Comparison of ENCODE assay signal across 7 mouse cellular contexts in the genomic region with DNA sequence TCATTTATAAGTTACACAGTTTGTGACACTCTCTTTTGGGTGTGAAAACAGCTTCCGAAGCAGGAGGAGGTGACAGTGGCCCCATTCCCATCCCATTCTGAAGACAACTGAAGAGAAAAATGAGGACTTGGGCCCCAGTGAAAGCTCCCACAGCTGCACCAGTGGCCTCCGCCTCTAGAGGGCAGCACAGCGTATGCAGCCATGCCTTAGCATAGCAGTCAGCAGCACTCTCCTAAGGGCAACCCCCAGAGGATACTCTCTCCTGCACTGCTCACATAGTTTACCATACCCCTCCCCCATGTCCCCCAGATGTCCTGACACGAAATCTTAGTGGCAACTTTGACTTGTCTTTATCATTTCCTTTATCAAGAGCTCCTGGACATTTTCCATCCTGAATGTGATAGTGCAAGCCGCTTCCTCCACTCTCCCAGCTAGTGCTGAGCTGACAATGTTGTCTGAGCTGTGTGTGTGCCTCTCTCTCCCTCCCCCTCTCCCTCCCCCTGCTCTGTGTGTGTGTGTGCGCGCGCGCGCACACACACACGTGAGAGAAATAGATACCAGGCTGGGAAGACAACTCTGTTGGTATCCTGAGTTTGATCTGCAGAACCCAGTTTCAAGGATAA. TPM values are rescaled to one million over a fixed set of nuclear protein-coding genes. Genes with fewer than 3 reads are reported as not detected.
A peak's percentile ranks its signal among the peaks of the same experiment; 100 is the strongest.
DNase-seq lines count a peak whose midpoint lies in the region; ATAC-seq and TF ChIP-seq lines count a peak whose summit lies in the region.

No protein-coding gene starts in this region.

- no peak overlapping the region for H3K27ac ChIP-seq in intestine, postnatal 0 days (ENCODE audit: low read depth, low read length)
- no peak overlapping the region for H3K27ac ChIP-seq in midbrain, embryonic 12.5 days (replicated peaks)
- H3K27ac ChIP-seq in small intestine, adult 2 months (ENCODE audit: insufficient read depth, low read depth, low read length): no peak overlapping the region

- H3K4me1 ChIP-seq in intestine, postnatal 0 days (replicated peaks; ENCODE audit: control insufficient read depth, insufficient read depth, low read length): no peaks in the 10 kb centered on the region
- peaks cover 4% of the 10 kb centered on the region; the same call in 1 of the 2 replicates for H3K4me1 ChIP-seq in midbrain, embryonic 12.5 days
- no peaks in the 10 kb centered on the region for H3K4me1 ChIP-seq in small intestine, adult 2 months (ENCODE audit: control insufficient read depth, insufficient read depth, insufficient read length, low read length)

- H3K27me3 ChIP-seq in intestine, postnatal 0 days (replicated peaks; ENCODE audit: control insufficient read depth, insufficient read depth, low read length): no peaks in the 10 kb centered on the region
- H3K27me3 ChIP-seq in midbrain, embryonic 12.5 days: no peaks in the 10 kb centered on the region
- no peaks in the 10 kb centered on the region for H3K27me3 ChIP-seq in small intestine, adult 2 months (ENCODE audit: control insufficient read depth, insufficient read depth, low read length)

- DNase-seq in adrenal gland, adult 2 months: peak; percentile 85
- DNase-seq in embryo, embryonic 9.5 days (ENCODE audit: extremely low spot score): peak; percentile 82
- DNase-seq in left cerebral cortex, postnatal 4 days: peak; percentile 74

- peak; percentile 97 for TF ChIP-seq CTCF in intestine, postnatal 0 days (IDR thresholded peaks at IDR 0.05; ENCODE audit: low read depth)
- TF ChIP-seq CTCF in small intestine, adult 2 months (IDR thresholded peaks at IDR 0.05; ENCODE audit: extremely low read depth, insufficient read length, insufficient replicate concordance, low read depth, low read length): peak; percentile 99; the same call in 1 of the 2 replicates

- no peak for TF ChIP-seq POLR2A in small intestine, adult 2 months (IDR thresholded peaks at IDR 0.05; ENCODE audit: low read depth, low read length)

- intact Hi-C loops in left cerebral cortex, postnatal 4 days (cut with DNase I): loop anchor here (5.0 kb wide), 1 partner anchor 44 kb away; no protein-coding TSS in a partner anchor

- ATAC-seq in granulocyte monocyte progenitor cell, adult 5-6 weeks (replicated peaks; ENCODE audit: poor library complexity, severe bottlenecking): peak; percentile 93
- peak; percentile 64 for ATAC-seq in intestine, postnatal 0 days
- peak; percentile 89 for ATAC-seq in midbrain, embryonic 12.5 days (ENCODE audit: low FRiP score, low read depth)

- WGBS in intestine, postnatal 0 days: 14% methylated on average over 11 of the region's 11 CpGs
- 14% methylated on average over 11 of the region's 11 CpGs for WGBS in midbrain, embryonic 12.5 days
- 17% methylated on average over 11 of the region's 11 CpGs for WGBS in small intestine, adult 2 months

- 0 out of 2 replicates have a peak overlapping the region, but pooled peaks have one; percentile 24 for H3K4me2 ChIP-seq in intestine, postnatal 0 days (replicated peaks; ENCODE audit: low read depth)
- peak overlapping the region; percentile 27 for H3K4me2 ChIP-seq in midbrain, embryonic 12.5 days (replicated peaks)

- no peak overlapping the region for H3K4me3 ChIP-seq in intestine, postnatal 0 days (ENCODE audit: low read depth, low read length)
- no peak overlapping the region for H3K4me3 ChIP-seq in midbrain, embryonic 12.5 days
- H3K4me3 ChIP-seq in small intestine, adult 2 months (ENCODE audit: low read depth, low read length): no peak overlapping the region

- no peaks in the 10 kb centered on the region for H3K9me3 ChIP-seq in intestine, postnatal 0 days (ENCODE audit: control insufficient read depth)
- H3K9me3 ChIP-seq in midbrain, embryonic 12.5 days: no peaks in the 10 kb centered on the region

- H3K36me3 ChIP-seq in intestine, postnatal 0 days (ENCODE audit: control insufficient read depth, insufficient read depth): no peaks in the 10 kb centered on the region
- no peaks in the 10 kb centered on the region for H3K36me3 ChIP-seq in midbrain, embryonic 12.5 days
- H3K36me3 ChIP-seq in small intestine, adult 2 months (ENCODE audit: control insufficient read depth, insufficient read depth, low read length): no peaks in the 10 kb centered on the region

- H3K9ac ChIP-seq in intestine, postnatal 0 days (ENCODE audit: low read depth, low read length): no peak overlapping the region
- H3K9ac ChIP-seq in midbrain, embryonic 12.5 days (replicated peaks): no peak overlapping the region

RNA-seq across cellular contexts. Expression of a gene that starts 4.4 kb away (rescaled TPM):
- not detected for total RNA-seq in adrenal gland, adult 2 months (2021)
- not detected in 2 replicates for polyA plus RNA-seq in adrenal gland, adult 2 months (2012; rRNA removed)
- total RNA-seq in granulocyte monocyte progenitor cell, adult 5-6 weeks (2014; fragmentation: Nextera tagmentation): not detected in 2 replicates
- 0.05 TPM in 1 of 2 replicates, not detected in the other for total RNA-seq in granulocyte monocyte progenitor cell, adult 5-6 weeks (2017)
- polyA plus RNA-seq in intestine, postnatal 0 days (2015; fragmentation: Nextera tagmentation; extraction: Ambion mirVana): 0.52 and 0.92 TPM in 2 replicates
- total RNA-seq in left cerebral cortex, postnatal 4 days (2021): not detected
- not detected in 2 replicates for polyA plus RNA-seq in midbrain, embryonic 12.5 days (2016; fragmentation: Nextera tagmentation; extraction: Ambion mirVana)
- polyA plus RNA-seq in small intestine, adult 2 months (2012; rRNA removed): not detected in 2 replicates

RNA-seq across cellular contexts. Expression of a gene that starts 13.8 kb away (rescaled TPM):
- total RNA-seq in adrenal gland, adult 2 months (2021): 1 to 10 TPM in 1 of 2 experiments, under 1 TPM in 1; 0.61 to 1.2 TPM
- polyA plus RNA-seq in adrenal gland, adult 2 months (2012; rRNA removed): 2.1 and 2.6 TPM in 2 replicates
- 772 and 862 TPM in 2 replicates for total RNA-seq in granulocyte monocyte progenitor cell, adult 5-6 weeks (2014; fragmentation: Nextera tagmentation)
- total RNA-seq in granulocyte monocyte progenitor cell, adult 5-6 weeks (2017): 227 and 400 TPM in 2 replicates
- 1.6 and 2.7 TPM in 2 replicates for polyA plus RNA-seq in intestine, postnatal 0 days (2015; fragmentation: Nextera tagmentation; extraction: Ambion mirVana)
- not detected for total RNA-seq in left cerebral cortex, postnatal 4 days (2021)
- polyA plus RNA-seq in midbrain, embryonic 12.5 days (2016; fragmentation: Nextera tagmentation; extraction: Ambion mirVana): not detected in 2 replicates
- 28.1 and 31.3 TPM in 2 replicates for polyA plus RNA-seq in small intestine, adult 2 months (2012; rRNA removed)

RNA-seq across cellular contexts. Expression of a gene that starts 15.1 kb away (rescaled TPM):
- under 1 TPM in 1 of 2 experiments, not detected in 1; 0.17 TPM for total RNA-seq in adrenal gland, adult 2 months (2021)
- 0.58 and 1.0 TPM in 2 replicates for polyA plus RNA-seq in adrenal gland, adult 2 months (2012; rRNA removed)
- 11.9 and 27.5 TPM in 2 replicates for total RNA-seq in granulocyte monocyte progenitor cell, adult 5-6 weeks (2014; fragmentation: Nextera tagmentation)
- total RNA-seq in granulocyte monocyte progenitor cell, adult 5-6 weeks (2017): 11.8 and 12.6 TPM in 2 replicates
- 0.07 and 0.08 TPM in 2 replicates for polyA plus RNA-seq in intestine, postnatal 0 days (2015; fragmentation: Nextera tagmentation; extraction: Ambion mirVana)
- not detected for total RNA-seq in left cerebral cortex, postnatal 4 days (2021)
- not detected in 2 replicates for polyA plus RNA-seq in midbrain, embryonic 12.5 days (2016; fragmentation: Nextera tagmentation; extraction: Ambion mirVana)
- 7.8 and 11.8 TPM in 2 replicates for polyA plus RNA-seq in small intestine, adult 2 months (2012; rRNA removed)

RNA-seq across cellular contexts. Expression of a gene that starts 17.5 kb away (rescaled TPM):
- not detected for total RNA-seq in adrenal gland, adult 2 months (2021)
- polyA plus RNA-seq in adrenal gland, adult 2 months (2012; rRNA removed): not detected in 2 replicates
- total RNA-seq in granulocyte monocyte progenitor cell, adult 5-6 weeks (2014; fragmentation: Nextera tagmentation): 2.4 TPM in 1 of 2 replicates, not detected in the other
- total RNA-seq in granulocyte monocyte progenitor cell, adult 5-6 weeks (2017): 0.52 TPM in 1 of 2 replicates, not detected in the other
- not detected in 2 replicates for polyA plus RNA-seq in intestine, postnatal 0 days (2015; fragmentation: Nextera tagmentation; extraction: Ambion mirVana)
- not detected for total RNA-seq in left cerebral cortex, postnatal 4 days (2021)
- polyA plus RNA-seq in midbrain, embryonic 12.5 days (2016; fragmentation: Nextera tagmentation; extraction: Ambion mirVana): not detected in 2 replicates
- not detected in 2 replicates for polyA plus RNA-seq in small intestine, adult 2 months (2012; rRNA removed)

RNA-seq across cellular contexts. Expression of a gene that starts 20.8 kb away (rescaled TPM):
- total RNA-seq in adrenal gland, adult 2 months (2021): 100 to 1,000 TPM; 367 to 728 TPM
- 33.7 and 44.2 TPM in 2 replicates for polyA plus RNA-seq in adrenal gland, adult 2 months (2012; rRNA removed)
- total RNA-seq in granulocyte monocyte progenitor cell, adult 5-6 weeks (2014; fragmentation: Nextera tagmentation): 485 and 520 TPM in 2 replicates
- total RNA-seq in granulocyte monocyte progenitor cell, adult 5-6 weeks (2017): 676 and 828 TPM in 2 replicates
- polyA plus RNA-seq in intestine, postnatal 0 days (2015; fragmentation: Nextera tagmentation; extraction: Ambion mirVana): 813 and 825 TPM in 2 replicates
- total RNA-seq in left cerebral cortex, postnatal 4 days (2021): 10 to 100 TPM; 44.7 to 47.5 TPM
- 147 and 163 TPM in 2 replicates for polyA plus RNA-seq in midbrain, embryonic 12.5 days (2016; fragmentation: Nextera tagmentation; extraction: Ambion mirVana)
- polyA plus RNA-seq in small intestine, adult 2 months (2012; rRNA removed): 45.1 and 66.8 TPM in 2 replicates
